Mouse (Mus musculus): ENCODE measurements around the gene Rpl36-ps4. TPM values are rescaled to one million over a fixed set of nuclear protein-coding genes. Genes with fewer than 3 reads are reported as not detected.

Gene Rpl36-ps4
- not detected in 2 replicates for polyA plus RNA-seq (2014; fragmentation: Nextera tagmentation; extraction: Ambion mirVana)

- Histone ChIP-seq H3K4me2 (ENCODE audit: low read length) (no peak within 1 kb of the TSS), H3K4me1 (ENCODE audit: control insufficient read depth in 2 of 2, insufficient read depth in 2 of 2, low read length in 2 of 2) (no peaks in the 10 kb centered on the region), H3K4me3 (ENCODE audit: control insufficient read depth in 1 of 2, insufficient read depth in 1 of 2, low read depth in 1 of 2, low read length in 2 of 2) (no peak within 1 kb of the TSS), H3K27me3 (ENCODE audit: control insufficient read depth, insufficient read depth, low read length) (no peaks in the 10 kb centered on the region), H3K27ac (replicated peaks in 1 of 2; ENCODE audit: control insufficient read depth in 1 of 2, insufficient read depth in 1 of 2, low read depth in 2 of 2, low read length in 2 of 2) (no peak within 1 kb of the TSS), H3K9ac (ENCODE audit: low read length) (no peak within 1 kb of the TSS), H3K36me3 (ENCODE audit: control insufficient read depth, insufficient read depth, low read length) (no peaks in the 10 kb centered on the region), H3K9me3 (ENCODE audit: control insufficient read depth, low read length) (0 out of 2 replicates have a peak, but pooled peaks cover 2% of the 10 kb centered on the region)
- WGBS = 73% methylated on average over 5 of the region's 5 CpGs
- no peak for ATAC-seq (ENCODE audit: insufficient number of reproducible peaks, insufficient read depth, low FRiP score, low read depth)
Observed at GRCm38 (mm10) chr17:87920677-87921076, at the start of gene Rpl36-ps4. Rpl36-ps4 (plus strand) TSS chr17:87920977.

GRCm38 (mm10) chr17:87871461-87872126 lies 49.2 kb upstream of the Rpl36-ps4 start:
- Histone ChIP-seq H3K9ac (ENCODE audit: low read length) (no peak overlapping the region), H3K4me1 (ENCODE audit: control insufficient read depth in 2 of 2, insufficient read depth in 2 of 2, low read length in 2 of 2) (peaks cover 2 to 4% of the 10 kb centered on the region in 2 experiments; a peak in 2 of 4 replicates), H3K36me3 (ENCODE audit: control insufficient read depth, insufficient read depth, low read length) (no peaks in the 10 kb centered on the region), H3K9me3 (ENCODE audit: control insufficient read depth, low read length) (no peaks in the 10 kb centered on the region), H3K4me2 (ENCODE audit: low read length) (no peak overlapping the region), H3K27ac (replicated peaks in 1 of 2; ENCODE audit: control insufficient read depth in 1 of 2, insufficient read depth in 1 of 2, low read depth in 2 of 2, low read length in 2 of 2) (no peak overlapping the region), H3K4me3 (ENCODE audit: control insufficient read depth in 1 of 2, insufficient read depth in 1 of 2, low read depth in 1 of 2, low read length in 2 of 2) (no peak overlapping the region), H3K27me3 (ENCODE audit: control insufficient read depth, insufficient read depth, low read length) (no peaks in the 10 kb centered on the region)
- WGBS = 86% methylated on average over 13 of the region's 13 CpGs
- no peak for ATAC-seq (ENCODE audit: insufficient number of reproducible peaks, insufficient read depth, low FRiP score, low read depth)

GRCm38 (mm10) chr17:87872286-87872685 lies 48.5 kb upstream of the Rpl36-ps4 start:
- WGBS = 30% methylated on average over 4 of the region's 4 CpGs
- ATAC-seq (ENCODE audit: insufficient number of reproducible peaks, insufficient read depth, low FRiP score, low read depth) = no peak
- no peak overlapping the region for H3K4me2 ChIP-seq (ENCODE audit: low read length)
- no peak overlapping the region for H3K27ac ChIP-seq (replicated peaks in 1 of 2; ENCODE audit: control insufficient read depth in 1 of 2, insufficient read depth in 1 of 2, low read depth in 2 of 2, low read length in 2 of 2)
- H3K9ac ChIP-seq (ENCODE audit: low read length) = no peak overlapping the region
- H3K36me3 ChIP-seq (ENCODE audit: control insufficient read depth, insufficient read depth, low read length) = no peaks in the 10 kb centered on the region
- no peak overlapping the region for H3K4me3 ChIP-seq (ENCODE audit: control insufficient read depth in 1 of 2, insufficient read depth in 1 of 2, low read depth in 1 of 2, low read length in 2 of 2)
- no peaks in the 10 kb centered on the region for H3K9me3 ChIP-seq (ENCODE audit: control insufficient read depth, low read length)
- H3K27me3 ChIP-seq (ENCODE audit: control insufficient read depth, insufficient read depth, low read length) = no peaks in the 10 kb centered on the region
- H3K4me1 ChIP-seq (ENCODE audit: control insufficient read depth in 2 of 2, insufficient read depth in 2 of 2, low read length in 2 of 2) = peaks cover 4 to 6% of the 10 kb centered on the region in 2 experiments; a peak in 2 of 4 replicates

DNA sequence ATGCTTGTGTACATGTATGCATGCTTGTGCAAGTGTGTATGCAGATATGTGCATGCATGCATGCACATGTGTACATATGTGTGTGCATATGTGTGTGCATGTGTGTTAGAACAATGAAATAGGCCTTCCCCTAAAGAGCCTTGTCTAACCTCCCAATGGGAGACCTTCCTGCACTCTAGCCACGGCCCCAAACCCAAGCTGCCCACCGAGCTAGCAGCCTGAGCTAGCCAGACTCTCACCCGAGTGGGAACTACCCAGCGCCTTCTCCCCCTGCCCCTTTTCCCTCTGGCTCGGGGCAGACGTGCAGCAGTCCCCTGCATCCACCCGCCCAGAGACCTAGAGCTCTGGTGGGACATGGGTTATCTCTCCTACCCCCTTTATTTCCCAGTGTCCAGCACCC lies 47.3 kb upstream of the Rpl36-ps4 start:
- no peak overlapping the region for H3K27ac ChIP-seq (replicated peaks in 1 of 2; ENCODE audit: control insufficient read depth in 1 of 2, insufficient read depth in 1 of 2, low read depth in 2 of 2, low read length in 2 of 2)
- no peak overlapping the region for H3K4me3 ChIP-seq (ENCODE audit: control insufficient read depth in 1 of 2, insufficient read depth in 1 of 2, low read depth in 1 of 2, low read length in 2 of 2)
- H3K27me3 ChIP-seq (ENCODE audit: control insufficient read depth, insufficient read depth, low read length) = no peaks in the 10 kb centered on the region
- H3K4me1 ChIP-seq (ENCODE audit: control insufficient read depth in 2 of 2, insufficient read depth in 2 of 2, low read length in 2 of 2) = peaks cover 7 to 13% of the 10 kb centered on the region in 2 experiments; a peak in 3 of 4 replicates
- no peak overlapping the region for H3K4me2 ChIP-seq (ENCODE audit: low read length)
- ATAC-seq (ENCODE audit: insufficient number of reproducible peaks, insufficient read depth, low FRiP score, low read depth) = no peak
- no peaks in the 10 kb centered on the region for H3K36me3 ChIP-seq (ENCODE audit: control insufficient read depth, insufficient read depth, low read length)
- H3K9ac ChIP-seq (ENCODE audit: low read length) = no peak overlapping the region
- H3K9me3 ChIP-seq (ENCODE audit: control insufficient read depth, low read length) = no peaks in the 10 kb centered on the region
- 69% methylated on average over 7 of the region's 7 CpGs for WGBS

- H3K9ac ChIP-seq (ENCODE audit: low read length) = no peak overlapping the region
- H3K4me3 ChIP-seq (ENCODE audit: control insufficient read depth in 1 of 2, insufficient read depth in 1 of 2, low read depth in 1 of 2, low read length in 2 of 2) = no peak overlapping the region
- no peak overlapping the region for H3K4me2 ChIP-seq (ENCODE audit: low read length)
- WGBS = 69% methylated on average over 4 of the region's 4 CpGs
- H3K9me3 ChIP-seq (ENCODE audit: control insufficient read depth, low read length) = no peaks in the 10 kb centered on the region
- H3K27me3 ChIP-seq (ENCODE audit: control insufficient read depth, insufficient read depth, low read length) = no peaks in the 10 kb centered on the region
- peaks cover 7 to 13% of the 10 kb centered on the region in 2 experiments; a peak in 3 of 4 replicates for H3K4me1 ChIP-seq (ENCODE audit: control insufficient read depth in 2 of 2, insufficient read depth in 2 of 2, low read length in 2 of 2)
- H3K27ac ChIP-seq (replicated peaks in 1 of 2; ENCODE audit: control insufficient read depth in 1 of 2, insufficient read depth in 1 of 2, low read depth in 2 of 2, low read length in 2 of 2) = no peak overlapping the region
- no peak for ATAC-seq (ENCODE audit: insufficient number of reproducible peaks, insufficient read depth, low FRiP score, low read depth)
- H3K36me3 ChIP-seq (ENCODE audit: control insufficient read depth, insufficient read depth, low read length) = no peaks in the 10 kb centered on the region
Observed at GRCm38 (mm10) chr17:87873943-87874342, 46.8 kb upstream of the Rpl36-ps4 start.

GRCm38 (mm10) chr17:87875346-87875920 lies 45.3 kb upstream of the Rpl36-ps4 start:
- H3K27ac ChIP-seq (replicated peaks in 1 of 2; ENCODE audit: control insufficient read depth in 1 of 2, insufficient read depth in 1 of 2, low read depth in 2 of 2, low read length in 2 of 2) = no peak overlapping the region
- peaks cover 7 to 13% of the 10 kb centered on the region in 2 experiments; a peak in 3 of 4 replicates for H3K4me1 ChIP-seq (ENCODE audit: control insufficient read depth in 2 of 2, insufficient read depth in 2 of 2, low read length in 2 of 2)
- no peak overlapping the region for H3K4me2 ChIP-seq (ENCODE audit: low read length)
- H3K4me3 ChIP-seq (ENCODE audit: control insufficient read depth in 1 of 2, insufficient read depth in 1 of 2, low read depth in 1 of 2, low read length in 2 of 2) = no peak overlapping the region
- no peak overlapping the region for H3K9ac ChIP-seq (ENCODE audit: low read length)
- no peaks in the 10 kb centered on the region for H3K27me3 ChIP-seq (ENCODE audit: control insufficient read depth, insufficient read depth, low read length)
- 85% methylated on average over 8 of the region's 8 CpGs for WGBS
- H3K9me3 ChIP-seq (ENCODE audit: control insufficient read depth, low read length) = no peaks in the 10 kb centered on the region
- no peak for ATAC-seq (ENCODE audit: insufficient number of reproducible peaks, insufficient read depth, low FRiP score, low read depth)
- H3K36me3 ChIP-seq (ENCODE audit: control insufficient read depth, insufficient read depth, low read length) = no peaks in the 10 kb centered on the region

GRCm38 (mm10) chr17:87876295-87877000 lies 44.3 kb upstream of the Rpl36-ps4 start:
- WGBS = 71% methylated on average over 11 of the region's 11 CpGs
- Histone ChIP-seq H3K27me3 (ENCODE audit: control insufficient read depth, insufficient read depth, low read length) (no peaks in the 10 kb centered on the region), H3K4me3 (ENCODE audit: control insufficient read depth in 1 of 2, insufficient read depth in 1 of 2, low read depth in 1 of 2, low read length in 2 of 2) (no peak overlapping the region), H3K36me3 (ENCODE audit: control insufficient read depth, insufficient read depth, low read length) (no peaks in the 10 kb centered on the region), H3K27ac (replicated peaks in 1 of 2; ENCODE audit: control insufficient read depth in 1 of 2, insufficient read depth in 1 of 2, low read depth in 2 of 2, low read length in 2 of 2) (no peak overlapping the region), H3K9me3 (ENCODE audit: control insufficient read depth, low read length) (no peaks in the 10 kb centered on the region), H3K4me1 (ENCODE audit: control insufficient read depth in 2 of 2, insufficient read depth in 2 of 2, low read length in 2 of 2) (peaks cover 7 to 13% of the 10 kb centered on the region in 2 experiments; a peak in 3 of 4 replicates), H3K9ac (ENCODE audit: low read length) (no peak overlapping the region), H3K4me2 (ENCODE audit: low read length) (no peak overlapping the region)
- no peak for ATAC-seq (ENCODE audit: insufficient number of reproducible peaks, insufficient read depth, low FRiP score, low read depth)
